Mouse (Mus musculus): ENCODE measurements around the gene Notch3. TPM values are rescaled to one million over a fixed set of nuclear protein-coding genes. Genes with fewer than 3 reads are reported as not detected.

Notch3 gene
- polyA plus RNA-seq, 1 experiment, result 7.2 TPM

- 15% methylated on average over 6 of the region's 6 CpGs for WGBS
- no peak overlapping the region for H3K4me3 ChIP-seq (replicated peaks; ENCODE audit: control insufficient read depth, low read depth, low read length)
- peaks cover 6% of the 10 kb centered on the region for H3K4me1 ChIP-seq (ENCODE audit: control insufficient read depth, insufficient read depth, low read length)
- TF ChIP-seq CTCF (IDR thresholded peaks at IDR 0.05; ENCODE audit: control insufficient read depth, insufficient read depth, low read length) (no peak), POLR2A (IDR thresholded peaks at IDR 0.05; ENCODE audit: borderline replicate concordance, control insufficient read depth, low read depth, low read length) (no peak)
- H3K27ac ChIP-seq (ENCODE audit: control insufficient read depth, insufficient read depth, low read depth, low read length, poor library complexity), result peak overlapping the region; percentile 20; the same call in 1 of the 2 replicates
Observed at GRCm38 (mm10) chr17:32163910-32164650, 2.6 kb downstream of the Notch3 start.

GRCm38 (mm10) chr17:32162112-32162850 lies 4.4 kb downstream of the Notch3 start:
- Histone ChIP-seq H3K4me1 (ENCODE audit: control insufficient read depth, insufficient read depth, low read length) (peaks cover 6% of the 10 kb centered on the region), H3K27ac (ENCODE audit: control insufficient read depth, insufficient read depth, low read depth, low read length, poor library complexity) (no peak overlapping the region), H3K4me3 (replicated peaks; ENCODE audit: control insufficient read depth, low read depth, low read length) (no peak overlapping the region)
- no peak for TF ChIP-seq POLR2A (IDR thresholded peaks at IDR 0.05; ENCODE audit: borderline replicate concordance, control insufficient read depth, low read depth, low read length)
- TF ChIP-seq CTCF (IDR thresholded peaks at IDR 0.05; ENCODE audit: control insufficient read depth, insufficient read depth, low read length), result peak; percentile 62
- 8% methylated on average over 58 of the region's 58 CpGs for WGBS

DNA sequence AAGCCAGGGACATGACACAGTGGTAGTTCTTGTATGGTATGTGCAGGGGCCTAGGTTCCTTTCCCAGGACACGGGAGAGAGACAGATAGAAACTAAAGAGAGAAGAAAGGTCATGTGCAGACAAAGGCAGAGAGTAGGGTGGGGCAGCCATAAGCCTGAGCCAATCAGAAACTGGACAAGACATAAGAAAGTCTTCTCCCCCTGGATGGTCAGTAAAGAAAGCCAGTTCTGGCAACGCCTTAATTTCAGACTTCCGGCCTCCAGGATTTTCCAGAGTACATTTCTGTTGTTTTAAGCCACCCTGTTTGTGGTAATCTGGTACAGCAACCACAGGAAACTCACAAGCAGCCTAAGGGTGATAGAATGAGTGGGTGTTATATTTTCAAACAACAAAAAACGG lies 5.8 kb downstream of the Notch3 start:
- Histone ChIP-seq H3K4me1 (ENCODE audit: control insufficient read depth, insufficient read depth, low read length) (peaks cover 6% of the 10 kb centered on the region), H3K4me3 (replicated peaks; ENCODE audit: control insufficient read depth, low read depth, low read length) (no peak overlapping the region), H3K27ac (ENCODE audit: control insufficient read depth, insufficient read depth, low read depth, low read length, poor library complexity) (no peak overlapping the region)
- 55% methylated on average over 4 of the region's 4 CpGs for WGBS
- TF ChIP-seq CTCF (IDR thresholded peaks at IDR 0.05; ENCODE audit: control insufficient read depth, insufficient read depth, low read length) (no peak), POLR2A (IDR thresholded peaks at IDR 0.05; ENCODE audit: borderline replicate concordance, control insufficient read depth, low read depth, low read length) (no peak)

- no peaks in the 10 kb centered on the region; the same call in 1 of the 2 replicates for H3K4me1 ChIP-seq (ENCODE audit: control insufficient read depth, insufficient read depth, low read length)
- no peak overlapping the region for H3K4me3 ChIP-seq (replicated peaks; ENCODE audit: control insufficient read depth, low read depth, low read length)
- 51% methylated on average over 13 of the region's 13 CpGs for WGBS
- no peak overlapping the region for H3K27ac ChIP-seq (ENCODE audit: control insufficient read depth, insufficient read depth, low read depth, low read length, poor library complexity)
- TF ChIP-seq CTCF (IDR thresholded peaks at IDR 0.05; ENCODE audit: control insufficient read depth, insufficient read depth, low read length) (no peak), POLR2A (IDR thresholded peaks at IDR 0.05; ENCODE audit: borderline replicate concordance, control insufficient read depth, low read depth, low read length) (no peak)
Observed at GRCm38 (mm10) chr17:32158841-32159240, 7.8 kb downstream of the Notch3 start.

GRCm38 (mm10) chr17:32146718-32147117 lies 19.9 kb downstream of the Notch3 start:
- WGBS, result 89% methylated on average over 8 of the region's 8 CpGs
- no peak overlapping the region for H3K4me3 ChIP-seq (replicated peaks; ENCODE audit: control insufficient read depth, low read depth, low read length)
- no peaks in the 10 kb centered on the region; the same call in 1 of the 2 replicates for H3K4me1 ChIP-seq (ENCODE audit: control insufficient read depth, insufficient read depth, low read length)
- no peak overlapping the region for H3K27ac ChIP-seq (ENCODE audit: control insufficient read depth, insufficient read depth, low read depth, low read length, poor library complexity)
- TF ChIP-seq POLR2A (IDR thresholded peaks at IDR 0.05; ENCODE audit: borderline replicate concordance, control insufficient read depth, low read depth, low read length), result no peak
- no peak for TF ChIP-seq CTCF (IDR thresholded peaks at IDR 0.05; ENCODE audit: control insufficient read depth, insufficient read depth, low read length)

DNA sequence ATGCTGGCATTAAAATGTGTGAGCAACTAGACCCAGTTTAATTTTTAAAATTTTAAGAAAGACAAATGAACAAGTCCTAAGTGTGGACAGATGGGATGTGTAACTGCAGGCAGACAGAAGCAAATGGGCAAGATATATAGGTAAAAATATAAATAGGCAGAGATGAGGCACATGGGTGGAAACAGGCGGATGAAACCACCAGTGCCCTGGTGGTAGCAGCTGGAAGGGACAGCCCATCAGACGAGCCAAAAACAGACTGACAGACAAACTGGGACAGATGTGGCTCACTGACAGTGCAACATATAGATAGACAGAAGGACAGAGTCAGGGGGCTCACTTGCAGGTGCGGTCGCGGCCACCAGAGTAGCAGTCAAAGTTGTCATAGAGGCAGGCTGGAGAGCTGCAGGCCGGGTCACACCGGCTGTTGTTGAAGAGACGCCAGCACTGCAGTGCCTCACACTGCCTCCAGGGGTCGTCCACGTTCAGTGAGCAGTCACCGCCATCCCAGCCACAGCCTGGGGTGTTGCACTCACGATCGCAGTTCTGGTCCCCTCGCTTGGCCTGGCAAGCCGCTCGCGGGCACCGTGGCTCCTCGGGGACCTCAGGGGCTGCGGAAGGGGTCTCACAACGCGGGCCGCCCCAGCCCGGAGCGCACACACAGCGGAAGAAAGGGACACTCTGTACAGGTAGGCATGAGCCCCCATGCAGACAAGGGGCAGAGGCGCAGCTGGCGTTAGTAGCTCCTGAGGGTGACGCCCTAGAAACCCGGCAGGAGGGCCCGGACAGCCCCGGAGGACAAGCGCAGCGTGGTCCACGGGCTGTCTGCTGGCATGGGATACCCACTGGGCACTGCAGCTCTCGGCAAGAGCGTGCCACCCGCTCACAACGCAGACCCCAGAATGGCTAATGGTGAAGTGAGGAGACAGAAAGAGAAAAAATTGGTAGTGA lies 23.5 kb downstream of the Notch3 start:
- no peak overlapping the region for H3K4me3 ChIP-seq (replicated peaks; ENCODE audit: control insufficient read depth, low read depth, low read length)
- TF ChIP-seq CTCF (IDR thresholded peaks at IDR 0.05; ENCODE audit: control insufficient read depth, insufficient read depth, low read length), result peak; percentile 81
- TF ChIP-seq POLR2A (IDR thresholded peaks at IDR 0.05; ENCODE audit: borderline replicate concordance, control insufficient read depth, low read depth, low read length), result peak; percentile 37; the same call in 1 of the 2 replicates
- WGBS, result 20% methylated on average over 39 of the region's 39 CpGs
- H3K27ac ChIP-seq (ENCODE audit: control insufficient read depth, insufficient read depth, low read depth, low read length, poor library complexity), result no peak overlapping the region
- no peaks in the 10 kb centered on the region; the same call in 1 of the 2 replicates for H3K4me1 ChIP-seq (ENCODE audit: control insufficient read depth, insufficient read depth, low read length)

DNA sequence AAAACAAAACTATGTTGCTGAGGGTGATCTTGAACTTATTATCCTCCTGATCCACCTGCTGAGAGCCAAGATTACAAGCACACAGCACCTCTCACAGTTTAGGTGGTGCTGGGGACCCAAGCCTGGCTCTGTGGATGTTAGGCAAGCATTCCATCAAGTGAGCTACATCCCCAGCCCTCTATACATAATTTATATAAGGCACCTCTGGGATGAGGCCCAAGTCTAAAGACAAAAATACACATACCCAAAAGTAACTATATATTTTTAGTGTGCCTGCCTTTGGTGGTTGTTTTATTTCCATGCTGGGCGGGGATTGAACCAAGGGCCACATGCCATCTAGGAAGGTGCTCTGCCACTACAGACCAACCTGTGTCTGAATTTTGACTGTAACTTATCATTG lies 24.4 kb downstream of the Notch3 start:
- no peak overlapping the region for H3K27ac ChIP-seq (ENCODE audit: control insufficient read depth, insufficient read depth, low read depth, low read length, poor library complexity)
- 88% methylated on average over 1 of the region's 1 CpGs for WGBS
- H3K4me3 ChIP-seq (replicated peaks; ENCODE audit: control insufficient read depth, low read depth, low read length), result no peak overlapping the region
- TF ChIP-seq POLR2A (IDR thresholded peaks at IDR 0.05; ENCODE audit: borderline replicate concordance, control insufficient read depth, low read depth, low read length) (no peak), CTCF (IDR thresholded peaks at IDR 0.05; ENCODE audit: control insufficient read depth, insufficient read depth, low read length) (no peak)
- no peaks in the 10 kb centered on the region; the same call in 1 of the 2 replicates for H3K4me1 ChIP-seq (ENCODE audit: control insufficient read depth, insufficient read depth, low read length)
